Mouse (Mus musculus): ENCODE data around the gene Lpp. TPM values are rescaled to one million over a fixed set of nuclear protein-coding genes. Genes with fewer than 3 reads are reported as not detected.

Gene Lpp
- total and polyA plus RNA-seq, 3 experiments: 0.16 TPM; not detected in 2

GRCm38 (mm10) chr16:24628779-24629178, 235.5 kb downstream of the Lpp start:
- no peak for ATAC-seq (ENCODE audit: extremely low read depth, insufficient number of reproducible peaks, low FRiP score, poor library complexity, severe bottlenecking)
- no peaks in the 10 kb centered on the region for H3K36me3 ChIP-seq (replicated peaks)
- no peak for TF ChIP-seq CTCF (IDR thresholded peaks at IDR 0.05; ENCODE audit: low read depth, low read length)
- TF ChIP-seq GATA1 (IDR thresholded peaks at IDR 0.05; ENCODE audit: borderline replicate concordance, low read length): no peak
- no peak for TF ChIP-seq TAL1 (conservative IDR thresholded peaks at IDR 0.05; ENCODE audit: low read depth, low read length)
- TF ChIP-seq GATA2 (IDR thresholded peaks at IDR 0.05; ENCODE audit: borderline replicate concordance, low read depth, low read length): no peak
- TF ChIP-seq POLR2AphosphoS5 (IDR thresholded peaks at IDR 0.05; ENCODE audit: insufficient replicate concordance, low read depth, low read length): no peak
- peaks cover 9% of the 10 kb centered on the region for H3K9me3 ChIP-seq (replicated peaks)
- H3K4me3 ChIP-seq (ENCODE audit: low read depth, low read length): no peak overlapping the region
- H3K4me1 ChIP-seq (ENCODE audit: insufficient read depth, low read depth, low read length): no peaks in the 10 kb centered on the region
- no peaks in the 10 kb centered on the region for H3K27me3 ChIP-seq (ENCODE audit: insufficient read depth, low read length)
- no peak for DNase-seq (ENCODE audit: low spot score)

- TF ChIP-seq GATA1 (IDR thresholded peaks at IDR 0.05; ENCODE audit: borderline replicate concordance, low read length) (no peak), TAL1 (conservative IDR thresholded peaks at IDR 0.05; ENCODE audit: low read depth, low read length) (no peak), GATA2 (IDR thresholded peaks at IDR 0.05; ENCODE audit: borderline replicate concordance, low read depth, low read length) (no peak), POLR2AphosphoS5 (IDR thresholded peaks at IDR 0.05; ENCODE audit: insufficient replicate concordance, low read depth, low read length) (no peak), CTCF (IDR thresholded peaks at IDR 0.05; ENCODE audit: low read depth, low read length) (no peak)
- Histone ChIP-seq H3K4me3 (ENCODE audit: low read depth, low read length) (no peak overlapping the region), H3K9me3 (replicated peaks) (peaks cover 10% of the 10 kb centered on the region), H3K4me1 (ENCODE audit: insufficient read depth, low read depth, low read length) (no peaks in the 10 kb centered on the region), H3K36me3 (replicated peaks) (no peaks in the 10 kb centered on the region), H3K27me3 (ENCODE audit: insufficient read depth, low read length) (no peaks in the 10 kb centered on the region)
- ATAC-seq (ENCODE audit: extremely low read depth, insufficient number of reproducible peaks, low FRiP score, poor library complexity, severe bottlenecking) (no peak), DNase-seq (ENCODE audit: low spot score) (no peak)
These were observed 236.2 kb downstream of the Lpp start for GRCm38 (mm10) chr16:24629218-24630172.

GRCm38 (mm10) chr16:24635381-24635919, 242.1 kb downstream of the Lpp start:
- Histone ChIP-seq H3K4me1 (ENCODE audit: insufficient read depth, low read depth, low read length) (no peaks in the 10 kb centered on the region), H3K4me3 (ENCODE audit: low read depth, low read length) (no peak overlapping the region), H3K36me3 (replicated peaks) (no peaks in the 10 kb centered on the region), H3K27me3 (ENCODE audit: insufficient read depth, low read length) (no peaks in the 10 kb centered on the region), H3K9me3 (replicated peaks) (peaks cover 17% of the 10 kb centered on the region)
- ATAC-seq (ENCODE audit: extremely low read depth, insufficient number of reproducible peaks, low FRiP score, poor library complexity, severe bottlenecking) (no peak), DNase-seq (ENCODE audit: low spot score) (no peak)
- TF ChIP-seq TAL1 (conservative IDR thresholded peaks at IDR 0.05; ENCODE audit: low read depth, low read length): no peak
- TF ChIP-seq GATA1 (IDR thresholded peaks at IDR 0.05; ENCODE audit: borderline replicate concordance, low read length): no peak
- no peak for TF ChIP-seq CTCF (IDR thresholded peaks at IDR 0.05; ENCODE audit: low read depth, low read length)
- TF ChIP-seq GATA2 (IDR thresholded peaks at IDR 0.05; ENCODE audit: borderline replicate concordance, low read depth, low read length): no peak
- TF ChIP-seq POLR2AphosphoS5 (IDR thresholded peaks at IDR 0.05; ENCODE audit: insufficient replicate concordance, low read depth, low read length): no peak

GRCm38 (mm10) chr16:24636894-24637293, 243.6 kb downstream of the Lpp start:
- TF ChIP-seq GATA2 (IDR thresholded peaks at IDR 0.05; ENCODE audit: borderline replicate concordance, low read depth, low read length): no peak
- TF ChIP-seq GATA1 (IDR thresholded peaks at IDR 0.05; ENCODE audit: borderline replicate concordance, low read length): no peak
- no peak for TF ChIP-seq POLR2AphosphoS5 (IDR thresholded peaks at IDR 0.05; ENCODE audit: insufficient replicate concordance, low read depth, low read length)
- no peak for TF ChIP-seq TAL1 (conservative IDR thresholded peaks at IDR 0.05; ENCODE audit: low read depth, low read length)
- TF ChIP-seq CTCF (IDR thresholded peaks at IDR 0.05; ENCODE audit: low read depth, low read length): no peak
- H3K36me3 ChIP-seq (replicated peaks): no peaks in the 10 kb centered on the region
- no peaks in the 10 kb centered on the region for H3K27me3 ChIP-seq (ENCODE audit: insufficient read depth, low read length)
- DNase-seq (ENCODE audit: low spot score): no peak
- no peak overlapping the region for H3K4me3 ChIP-seq (ENCODE audit: low read depth, low read length)
- no peaks in the 10 kb centered on the region for H3K4me1 ChIP-seq (ENCODE audit: insufficient read depth, low read depth, low read length)
- no peak for ATAC-seq (ENCODE audit: extremely low read depth, insufficient number of reproducible peaks, low FRiP score, poor library complexity, severe bottlenecking)
- H3K9me3 ChIP-seq (replicated peaks): peaks cover 21% of the 10 kb centered on the region

- no peaks in the 10 kb centered on the region for H3K36me3 ChIP-seq (replicated peaks)
- DNase-seq (ENCODE audit: low spot score) (no peak), ATAC-seq (ENCODE audit: extremely low read depth, insufficient number of reproducible peaks, low FRiP score, poor library complexity, severe bottlenecking) (no peak)
- H3K4me1 ChIP-seq (ENCODE audit: insufficient read depth, low read depth, low read length): no peaks in the 10 kb centered on the region
- H3K27me3 ChIP-seq (ENCODE audit: insufficient read depth, low read length): no peaks in the 10 kb centered on the region
- no peak for TF ChIP-seq TAL1 (conservative IDR thresholded peaks at IDR 0.05; ENCODE audit: low read depth, low read length)
- no peak for TF ChIP-seq GATA2 (IDR thresholded peaks at IDR 0.05; ENCODE audit: borderline replicate concordance, low read depth, low read length)
- TF ChIP-seq GATA1 (IDR thresholded peaks at IDR 0.05; ENCODE audit: borderline replicate concordance, low read length): no peak
- TF ChIP-seq CTCF (IDR thresholded peaks at IDR 0.05; ENCODE audit: low read depth, low read length): no peak
- TF ChIP-seq POLR2AphosphoS5 (IDR thresholded peaks at IDR 0.05; ENCODE audit: insufficient replicate concordance, low read depth, low read length): no peak
- no peak overlapping the region for H3K4me3 ChIP-seq (ENCODE audit: low read depth, low read length)
- peaks cover 10% of the 10 kb centered on the region for H3K9me3 ChIP-seq (replicated peaks)
These were observed 247.9 kb downstream of the Lpp start for GRCm38 (mm10) chr16:24641003-24641797.
